Mouse (Mus musculus): ENCODE measurements around the gene Vwf. TPM values are rescaled to one million over a fixed set of nuclear protein-coding genes. Genes with fewer than 3 reads are reported as not detected.

The Vwf gene
- polyA plus RNA-seq, 1 experiment from 2014 or later, result 8.0 TPM

DNA sequence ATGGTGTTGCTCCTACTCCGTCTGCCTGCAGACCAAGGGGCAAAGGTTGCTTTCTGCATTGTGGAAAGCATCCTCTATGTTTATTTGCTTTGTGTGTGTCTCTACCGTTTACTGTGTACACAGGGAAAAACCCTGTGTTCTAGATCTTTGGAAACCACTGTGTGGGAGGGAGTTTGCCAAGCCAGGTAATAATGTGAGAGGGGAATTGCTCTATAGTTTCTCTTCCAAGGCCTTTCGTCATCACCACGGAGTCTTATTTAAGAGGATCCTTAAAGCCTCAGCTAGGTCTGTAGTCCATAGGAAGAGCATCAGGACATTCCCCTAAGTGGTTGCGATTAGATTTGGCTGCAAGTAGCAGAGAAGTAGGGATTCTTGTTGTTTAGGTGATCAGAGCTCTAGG is 111.4 kb downstream of the Vwf start:
- WGBS, result 88% methylated on average over 5 of the region's 5 CpGs
- Histone ChIP-seq H3K9me3 (no peaks in the 10 kb centered on the region), H3K4me3 (no peak overlapping the region), H3K4me2 (no peak overlapping the region), H3K27me3 (no peaks in the 10 kb centered on the region), H3K9ac (no peak overlapping the region), H3K36me3 (no peaks in the 10 kb centered on the region), H3K4me1 (replicated peaks) (no peaks in the 10 kb centered on the region), H3K27ac (replicated peaks) (no peak overlapping the region)
- ATAC-seq (ENCODE audit: low read depth), result no peak

DNA sequence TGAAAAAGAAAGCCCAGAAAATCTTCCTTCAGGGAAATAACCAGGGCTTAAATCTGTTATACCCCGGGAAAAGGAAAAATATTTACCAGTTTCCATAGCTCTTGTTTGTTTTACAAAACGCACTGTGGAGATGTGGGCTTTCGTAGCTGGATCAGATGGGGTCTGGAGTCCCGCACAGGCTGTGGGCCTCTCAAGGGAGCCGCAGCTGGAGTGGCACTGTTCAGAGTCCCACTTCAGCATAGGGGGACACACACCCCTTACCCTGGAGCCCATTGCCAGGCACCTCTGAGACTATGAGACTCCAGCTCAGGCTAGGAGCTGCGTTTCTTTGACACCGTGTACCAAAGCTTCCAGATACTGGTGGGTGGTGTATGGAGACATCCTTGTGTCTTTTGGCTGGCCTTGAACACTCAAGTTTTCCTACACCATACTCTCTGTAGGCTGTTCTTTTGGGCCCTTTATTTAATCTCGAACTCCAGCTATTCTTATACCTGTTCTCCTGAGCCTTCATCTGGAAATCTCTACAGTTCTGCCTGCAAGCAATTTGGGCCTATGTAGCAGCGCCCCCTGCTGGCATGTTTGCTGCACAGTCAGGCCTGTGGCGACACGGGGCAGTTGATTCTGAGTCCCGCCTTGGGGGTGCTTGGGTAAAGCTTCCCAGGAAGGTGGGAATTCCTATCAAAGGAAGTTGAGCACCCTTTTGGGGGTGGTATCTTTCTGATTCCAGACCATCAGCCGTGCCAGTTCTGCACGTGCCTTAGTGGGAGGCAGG is 114.7 kb downstream of the Vwf start:
- H3K36me3 ChIP-seq, result no peaks in the 10 kb centered on the region
- 48% methylated on average over 14 of the region's 14 CpGs for WGBS
- H3K27me3 ChIP-seq, result no peaks in the 10 kb centered on the region
- no peak overlapping the region for H3K9ac ChIP-seq
- H3K9me3 ChIP-seq, result no peaks in the 10 kb centered on the region
- H3K4me1 ChIP-seq (replicated peaks), result no peaks in the 10 kb centered on the region
- no peak overlapping the region for H3K27ac ChIP-seq (replicated peaks)
- ATAC-seq (ENCODE audit: low read depth), result no peak
- no peak overlapping the region for H3K4me3 ChIP-seq
- no peak overlapping the region for H3K4me2 ChIP-seq

DNA sequence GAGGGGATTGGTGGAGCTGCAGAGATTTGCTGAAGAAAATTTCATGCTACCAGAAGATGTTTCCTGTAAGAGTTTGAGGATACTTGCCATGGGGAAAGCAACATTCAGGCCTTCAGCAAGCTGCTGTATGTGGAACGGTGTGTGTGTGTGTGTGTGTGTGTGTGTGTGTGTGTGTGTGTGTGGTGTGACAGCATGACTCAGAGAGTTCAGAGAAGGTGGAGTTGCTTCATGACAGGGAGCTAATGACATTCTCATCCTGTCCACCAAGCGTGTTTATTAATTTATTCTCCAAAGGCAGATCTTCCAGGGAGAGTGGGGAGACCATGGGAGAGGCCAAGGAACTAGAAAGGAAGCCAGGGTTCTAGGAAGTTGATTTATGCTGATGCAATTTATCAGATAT is 117.3 kb downstream of the Vwf start:
- Histone ChIP-seq H3K9me3 (no peaks in the 10 kb centered on the region), H3K4me1 (replicated peaks) (no peaks in the 10 kb centered on the region), H3K4me3 (no peak overlapping the region), H3K36me3 (no peaks in the 10 kb centered on the region), H3K27me3 (no peaks in the 10 kb centered on the region), H3K27ac (replicated peaks) (no peak overlapping the region), H3K9ac (no peak overlapping the region), H3K4me2 (no peak overlapping the region)
- ATAC-seq (ENCODE audit: low read depth), result no peak
- WGBS, result 86% methylated on average over 2 of the region's 2 CpGs

DNA sequence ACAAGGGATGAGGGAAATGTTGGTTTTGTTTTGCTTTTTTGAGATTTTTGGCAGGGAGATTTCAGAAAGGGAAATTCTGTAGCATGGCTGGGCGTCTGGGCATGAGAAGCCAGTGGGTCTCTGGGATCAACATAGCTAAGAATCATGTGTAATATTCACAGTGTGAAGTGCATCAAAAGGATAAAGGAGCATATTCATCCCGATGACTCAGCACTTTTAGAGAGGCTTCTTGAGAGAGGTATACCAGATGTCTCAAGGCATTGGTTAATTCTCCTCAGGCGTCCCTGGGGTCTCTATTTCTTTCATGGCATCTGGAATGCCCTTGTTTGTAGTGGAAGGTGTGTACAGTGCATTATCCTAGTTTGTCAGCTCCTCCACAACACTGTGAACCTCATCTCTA is 125.3 kb downstream of the Vwf start:
- no peak overlapping the region for H3K4me2 ChIP-seq
- 84% methylated on average over 3 of the region's 3 CpGs for WGBS
- no peaks in the 10 kb centered on the region for H3K4me1 ChIP-seq (replicated peaks)
- H3K36me3 ChIP-seq, result no peaks in the 10 kb centered on the region
- H3K4me3 ChIP-seq, result no peak overlapping the region
- H3K27me3 ChIP-seq, result no peaks in the 10 kb centered on the region
- no peaks in the 10 kb centered on the region for H3K9me3 ChIP-seq
- H3K9ac ChIP-seq, result no peak overlapping the region
- no peak overlapping the region for H3K27ac ChIP-seq (replicated peaks)
- no peak for ATAC-seq (ENCODE audit: low read depth)

DNA sequence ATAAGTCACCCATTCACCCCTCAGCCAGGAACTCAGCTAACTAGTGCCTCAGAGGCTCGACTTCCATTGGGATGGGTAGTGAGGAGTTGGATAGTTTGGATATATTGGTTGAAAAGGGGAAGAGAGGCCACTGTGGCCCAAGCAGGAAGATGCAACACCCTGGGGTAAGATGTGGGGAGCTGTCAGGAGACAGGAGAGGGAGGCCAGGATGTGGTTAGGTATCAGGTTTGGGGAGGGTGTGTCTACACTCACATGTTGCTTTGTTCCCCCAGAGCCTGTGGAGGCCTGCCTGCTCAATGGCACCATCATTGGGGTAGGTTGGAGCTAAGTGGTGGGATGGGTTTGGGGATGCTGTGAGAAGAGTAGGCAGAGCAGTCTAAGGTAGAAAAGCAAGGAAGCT is 131.9 kb downstream of the Vwf start:
- H3K27ac ChIP-seq (replicated peaks), result no peak overlapping the region

DNA sequence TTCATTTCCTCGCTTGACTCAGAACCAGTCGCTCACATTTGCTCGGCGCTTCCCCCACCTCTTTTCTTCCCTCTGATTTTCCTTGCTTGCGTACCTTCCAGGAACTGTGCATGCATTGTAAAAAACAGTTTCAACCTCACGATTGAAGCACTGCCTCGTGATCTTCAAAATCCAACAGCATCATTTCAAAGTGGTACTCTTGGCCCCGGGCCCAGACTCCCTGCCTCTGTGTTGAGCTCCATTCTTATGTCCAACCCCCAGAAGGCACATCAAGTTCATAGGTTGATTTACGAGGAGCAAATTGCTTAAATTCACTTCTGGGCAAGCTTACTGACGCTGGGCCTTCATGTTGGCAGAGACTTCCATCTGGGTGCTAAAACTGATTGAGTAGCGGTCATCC is 134.0 kb downstream of the Vwf start:
- Histone ChIP-seq H3K4me1 (replicated peaks) (peaks cover 8% of the 10 kb centered on the region), H3K4me3 (no peak overlapping the region), H3K36me3 (no peaks in the 10 kb centered on the region), H3K27ac (replicated peaks) (no peak overlapping the region), H3K9ac (no peak overlapping the region), H3K4me2 (no peak overlapping the region), H3K9me3 (no peaks in the 10 kb centered on the region), H3K27me3 (no peaks in the 10 kb centered on the region)
- WGBS, result 63% methylated on average over 11 of the region's 11 CpGs
- no peak for ATAC-seq (ENCODE audit: low read depth)

More for the DNA sequence above, 131.9 kb downstream of the Vwf start:
- peaks cover 8% of the 10 kb centered on the region for H3K4me1 ChIP-seq (replicated peaks)
- no peak for ATAC-seq (ENCODE audit: low read depth)
- no peak overlapping the region for H3K9ac ChIP-seq
- H3K9me3 ChIP-seq, result no peaks in the 10 kb centered on the region
- H3K4me3 ChIP-seq, result no peak overlapping the region
- no peaks in the 10 kb centered on the region for H3K36me3 ChIP-seq
- 79% methylated on average over 1 of the region's 1 CpGs for WGBS
- no peak overlapping the region for H3K4me2 ChIP-seq
- no peaks in the 10 kb centered on the region for H3K27me3 ChIP-seq

DNA sequence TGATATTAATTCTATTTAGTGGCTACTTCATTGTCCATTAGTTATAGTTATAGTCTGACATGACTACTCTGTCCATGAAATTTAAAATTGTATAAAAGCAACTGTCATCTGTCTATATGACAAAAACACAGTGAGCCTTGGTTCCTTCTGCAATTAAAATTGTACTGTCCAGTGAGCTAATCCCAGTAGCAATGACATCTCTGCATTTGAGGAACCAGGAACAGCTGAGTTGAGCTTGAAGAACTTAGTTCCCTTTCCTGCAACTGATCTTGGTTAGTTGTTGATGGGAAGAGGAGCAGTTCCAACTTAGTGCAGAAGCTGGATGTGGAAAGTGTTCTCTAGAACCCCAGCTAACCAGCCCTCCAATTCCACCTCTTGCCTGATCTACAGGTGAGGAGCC is 138.8 kb downstream of the Vwf start:
- Histone ChIP-seq H3K9me3 (no peaks in the 10 kb centered on the region), H3K36me3 (no peaks in the 10 kb centered on the region), H3K9ac (no peak overlapping the region), H3K4me3 (no peak overlapping the region), H3K27ac (replicated peaks) (no peak overlapping the region), H3K4me1 (replicated peaks) (peaks cover 15% of the 10 kb centered on the region), H3K4me2 (no peak overlapping the region), H3K27me3 (peaks cover 3% of the 10 kb centered on the region; the same call in 1 of the 2 replicates)
- ATAC-seq (ENCODE audit: low read depth), result no peak

DNA sequence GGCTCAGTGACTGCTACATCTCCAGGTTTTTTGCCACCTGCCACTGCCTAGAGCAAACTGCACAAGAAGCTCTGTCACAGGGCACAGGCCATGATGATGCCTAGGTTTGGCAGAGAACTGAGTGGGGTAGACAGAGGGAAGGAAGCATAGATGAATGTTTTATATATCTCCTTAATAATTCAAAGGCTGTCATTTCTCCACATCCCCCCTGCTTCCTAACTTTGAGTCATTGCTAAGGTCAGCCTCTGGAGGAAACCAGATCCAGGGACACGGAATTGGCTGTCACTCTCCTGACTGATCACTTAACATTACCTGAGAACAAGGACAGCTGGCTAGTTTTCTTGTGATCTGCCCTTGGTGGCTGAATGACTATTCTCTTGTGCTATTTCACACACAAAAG is 141.4 kb downstream of the Vwf start:
- H3K4me2 ChIP-seq, result no peak overlapping the region
- no peaks in the 10 kb centered on the region for H3K36me3 ChIP-seq
- 19% methylated on average over 1 of the region's 1 CpGs for WGBS
- no peak overlapping the region for H3K27ac ChIP-seq (replicated peaks)
- H3K9ac ChIP-seq, result no peak overlapping the region
- H3K4me1 ChIP-seq (replicated peaks), result peaks cover 12% of the 10 kb centered on the region
- no peaks in the 10 kb centered on the region for H3K9me3 ChIP-seq
- H3K4me3 ChIP-seq, result no peak overlapping the region
- H3K27me3 ChIP-seq, result peaks cover 12% of the 10 kb centered on the region
- no peak for ATAC-seq (ENCODE audit: low read depth)

DNA sequence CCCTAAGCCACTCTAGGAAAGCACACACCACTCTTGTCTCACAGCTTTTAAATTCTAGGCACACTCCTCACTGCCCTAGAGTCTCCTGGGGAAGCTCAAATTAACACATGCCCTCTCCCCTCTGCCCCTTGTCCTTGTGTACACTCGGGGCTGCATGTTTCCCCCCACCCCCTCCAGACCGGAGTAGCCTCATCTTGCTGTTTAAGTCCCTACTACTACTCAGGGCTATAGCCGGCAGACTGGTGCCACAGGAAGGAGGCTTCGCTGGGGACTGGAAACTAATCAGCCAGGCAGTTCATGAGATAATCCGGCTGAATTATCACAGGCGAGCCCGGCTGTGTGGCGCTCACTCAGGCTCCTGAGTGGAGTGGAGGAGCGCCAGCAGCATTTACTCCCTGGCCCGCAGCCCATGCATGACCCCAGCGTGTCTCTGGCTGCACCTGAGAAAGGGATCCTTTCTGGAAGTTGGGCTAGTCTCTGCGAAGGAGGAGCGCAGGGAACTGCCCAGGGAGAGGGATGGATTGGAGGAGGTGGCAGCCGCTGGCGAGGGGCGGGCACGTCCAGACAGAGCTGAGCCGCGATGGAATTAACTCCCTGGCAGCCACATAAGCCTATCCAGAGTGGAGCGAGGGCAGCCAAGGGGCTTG is 143.6 kb downstream of the Vwf start, which contains the start of gene Ano2:
Gene Ano2 (plus strand): TSS at position 363 of the 647 bp plus-strand sequence.
- H3K4me1 ChIP-seq (replicated peaks), result peaks cover 12% of the 10 kb centered on the region
- H3K9ac ChIP-seq, result peak within 1 kb of the TSS; percentile 46; the same call in 1 of the 2 replicates
- peaks cover 12% of the 10 kb centered on the region for H3K27me3 ChIP-seq
- peak within 1 kb of the TSS; percentile 32 for H3K4me3 ChIP-seq
- H3K27ac ChIP-seq (replicated peaks), result no peak within 1 kb of the TSS
- 4% methylated on average over 20 of the region's 20 CpGs for WGBS
- peak within 1 kb of the TSS; percentile 59 for H3K4me2 ChIP-seq
- H3K36me3 ChIP-seq, result no peaks in the 10 kb centered on the region
- H3K9me3 ChIP-seq, result no peaks in the 10 kb centered on the region
- ATAC-seq (ENCODE audit: low read depth), result peak; percentile 81

DNA sequence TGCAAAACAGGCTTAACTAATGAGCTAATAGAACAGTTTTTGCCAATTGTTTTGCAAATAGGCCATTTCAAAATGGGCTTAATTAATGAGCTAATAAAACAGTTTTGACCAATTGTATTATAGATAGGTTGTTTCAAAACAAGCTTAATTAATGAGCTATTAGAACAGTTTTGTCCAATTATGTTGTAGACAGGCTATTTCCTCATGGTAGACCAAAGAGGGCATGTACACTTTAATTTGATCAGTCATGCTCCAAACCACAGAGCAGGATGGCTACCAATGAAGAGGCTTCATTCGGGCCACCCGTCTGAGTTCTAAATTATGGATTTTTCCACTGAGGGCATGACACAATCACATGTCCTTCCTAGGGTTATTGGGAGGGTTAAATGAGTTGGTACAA is 154.6 kb downstream of the Vwf start:
- Histone ChIP-seq H3K4me2 (no peak overlapping the region), H3K4me1 (replicated peaks) (no peaks in the 10 kb centered on the region), H3K9ac (no peak overlapping the region), H3K4me3 (no peak overlapping the region), H3K36me3 (no peaks in the 10 kb centered on the region), H3K9me3 (no peaks in the 10 kb centered on the region), H3K27me3 (no peaks in the 10 kb centered on the region), H3K27ac (replicated peaks) (no peak overlapping the region)
- no peak for ATAC-seq (ENCODE audit: low read depth)
- 83% methylated on average over 2 of the region's 2 CpGs for WGBS

DNA sequence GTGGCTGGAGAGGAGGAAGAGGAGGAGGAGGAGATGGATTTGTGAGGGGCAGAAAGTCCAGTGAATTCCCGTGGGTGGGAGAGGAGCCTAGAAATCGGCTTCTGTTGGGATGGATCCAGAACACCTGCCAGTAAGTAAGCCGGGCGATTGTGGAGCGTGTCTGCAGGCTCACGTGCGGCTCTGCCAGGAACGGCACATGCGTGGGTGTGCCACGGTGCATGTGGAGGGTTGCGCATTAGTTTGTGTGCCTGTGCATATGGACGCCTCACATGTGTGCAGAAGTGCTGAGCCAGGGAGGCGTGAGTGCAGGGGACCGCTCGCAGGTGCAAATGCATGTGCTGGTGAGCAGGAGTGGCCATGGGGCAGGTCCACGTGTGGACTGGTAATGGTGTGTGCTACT is 164.7 kb downstream of the Vwf start:
- no peaks in the 10 kb centered on the region for H3K4me1 ChIP-seq (replicated peaks)
- no peak for ATAC-seq (ENCODE audit: low read depth)
- no peak overlapping the region for H3K9ac ChIP-seq
- no peak overlapping the region for H3K4me3 ChIP-seq
- H3K36me3 ChIP-seq, result no peaks in the 10 kb centered on the region
- H3K4me2 ChIP-seq, result no peak overlapping the region
- no peak overlapping the region for H3K27ac ChIP-seq (replicated peaks)
- H3K9me3 ChIP-seq, result no peaks in the 10 kb centered on the region
- WGBS, result 90% methylated on average over 16 of the region's 16 CpGs
- H3K27me3 ChIP-seq, result no peaks in the 10 kb centered on the region

DNA sequence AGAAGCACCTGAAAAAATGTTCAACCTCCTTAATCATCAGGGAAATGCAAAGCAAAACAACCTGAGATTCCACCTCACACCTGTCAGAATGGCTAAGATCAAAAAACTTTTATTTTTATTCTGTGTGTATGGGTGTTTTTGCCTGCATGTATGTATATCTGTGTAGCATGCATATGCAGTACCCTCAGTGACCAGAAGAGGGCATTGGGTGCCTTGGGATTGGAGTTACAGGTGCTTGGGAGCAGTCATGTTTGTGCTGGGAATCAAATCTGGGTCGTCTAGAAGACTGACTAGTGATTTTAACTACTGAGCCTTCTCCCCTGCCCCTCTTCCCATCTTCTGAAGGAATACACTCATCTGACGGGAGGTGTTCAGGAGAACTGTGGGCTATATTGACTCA is 179.8 kb downstream of the Vwf start:
- H3K27ac ChIP-seq (replicated peaks), result no peak overlapping the region
- ATAC-seq (ENCODE audit: low read depth), result no peak
- H3K9ac ChIP-seq, result no peak overlapping the region
- H3K4me3 ChIP-seq, result no peak overlapping the region
- WGBS, result 81% methylated on average over 2 of the region's 2 CpGs
- no peaks in the 10 kb centered on the region; the same call in 1 of the 2 replicates for H3K9me3 ChIP-seq
- no peak overlapping the region for H3K4me2 ChIP-seq
- no peaks in the 10 kb centered on the region for H3K4me1 ChIP-seq (replicated peaks)
- H3K36me3 ChIP-seq, result no peaks in the 10 kb centered on the region
- H3K27me3 ChIP-seq, result no peaks in the 10 kb centered on the region

All from neural tube, embryonic 13.5 days (tissue).